Mouse (Mus musculus) limb, embryonic 13.5 days (tissue): ENCODE data around the gene Serpinb6d. TPM values are rescaled to one million over a fixed set of nuclear protein-coding genes. Genes with fewer than 3 reads are reported as not detected.

Experiments used
- ATAC-seq: fragments of 200-750 bp; cut with Nextera tagmentation; 2 replicates; pipeline ENCODE4 v1.8.0; 2017; ENCODE audit warnings: low read depth, moderate number of reproducible peaks, moderate TSS enrichment; ENCODE audit not compliant: low FRiP score
- H3K27ac ChIP-seq: fragments of 300-500 bp; sonication (generic); 2 replicates; pipeline ENCODE4 v1.5.1; 2015; ENCODE audit warnings: inconsistent platforms, mild to moderate bottlenecking, moderate library complexity
- H3K27me3 ChIP-seq: fragments of 300-500 bp; sonication (generic); 2 replicates; pipeline ENCODE4 v1.6.1; 2015; ENCODE audit warnings: mild to moderate bottlenecking, inconsistent platforms
- H3K36me3 ChIP-seq: fragments of 300-500 bp; sonication (generic); 2 replicates; pipeline ENCODE4 v1.6.1; 2015; ENCODE audit warnings: inconsistent platforms, mild to moderate bottlenecking, moderate library complexity
- H3K4me1 ChIP-seq: fragments of 300-500 bp; sonication (generic); 2 replicates; pipeline ENCODE4 v1.6.1; 2015; ENCODE audit warnings: inconsistent platforms
- H3K4me2 ChIP-seq: fragments of 300-500 bp; sonication (generic); replicated peaks from 2 replicates; pipeline ENCODE4 v1.6.1; 2015; ENCODE audit warnings: inconsistent platforms, mild to moderate bottlenecking, moderate library complexity
- H3K4me3 ChIP-seq: fragments of 300-500 bp; sonication (generic); 2 replicates; pipeline ENCODE4 v1.5.1; 2015; ENCODE audit warnings: moderate library complexity, mild to moderate bottlenecking, inconsistent platforms
- H3K9ac ChIP-seq: fragments of 300-500 bp; sonication (generic); 2 replicates; pipeline ENCODE4 v1.6.1; 2015; ENCODE audit warnings: mild to moderate bottlenecking, inconsistent platforms
- H3K9me3 ChIP-seq: fragments of 300-500 bp; sonication (generic); 2 replicates; pipeline ENCODE4 v1.6.1; 2016; ENCODE audit warnings: inconsistent platforms
- WGBS: fragments of 180-500 bp; shearing (Covaris S2); methylation state at CpG from one replicate; pipeline ENCODE4 v1.1.7; 2015; 5-methylcytosine and 5-hydroxymethylcytosine counted together
- polyA plus RNA-seq: library from polyadenylated mRNA; unstranded; fragments of >200 nt; fragmentation: Nextera tagmentation; extraction: Ambion mirVana; gene quantifications from 2 replicates; pipeline ENCODE4 v1.2.1, GENCODE M21; 2015

The Serpinb6d gene
- polyA plus RNA-seq = not detected in 2 replicates

DNA sequence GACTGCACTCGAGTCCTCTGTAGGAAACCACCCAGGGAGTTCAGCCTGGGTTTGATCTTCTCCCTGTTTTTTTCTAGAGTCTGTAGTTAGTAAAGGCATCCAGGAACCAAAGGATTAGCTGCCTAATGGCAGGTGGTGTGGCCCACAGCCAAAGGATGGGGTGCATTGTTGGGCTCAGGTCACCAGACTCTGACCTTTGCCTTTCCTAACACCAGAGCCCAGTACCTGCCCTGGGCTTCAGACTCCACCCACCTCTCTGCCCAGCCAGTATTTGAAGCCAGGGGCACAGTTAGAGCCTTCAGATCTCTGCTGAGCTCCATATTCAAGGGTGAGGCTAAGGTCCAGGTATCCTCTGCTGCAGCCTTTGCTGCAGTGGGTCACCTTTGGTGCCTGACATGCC, at the start of gene Serpinb6d:
Serpinb6d (plus strand) TSS at position 301 of the 400 bp plus-strand sequence.
- no peaks in the 10 kb centered on the region for H3K27me3 ChIP-seq
- no peaks in the 10 kb centered on the region for H3K4me1 ChIP-seq
- peaks cover 8% of the 10 kb centered on the region; the same call in 1 of the 2 replicates for H3K9me3 ChIP-seq
- 59% methylated on average over 1 of the region's 1 CpGs for WGBS
- no peak within 1 kb of the TSS for H3K4me2 ChIP-seq
- H3K27ac ChIP-seq = no peak within 1 kb of the TSS
- no peak for ATAC-seq
- no peak within 1 kb of the TSS for H3K4me3 ChIP-seq
- H3K36me3 ChIP-seq = no peaks in the 10 kb centered on the region
- H3K9ac ChIP-seq = no peak within 1 kb of the TSS

DNA sequence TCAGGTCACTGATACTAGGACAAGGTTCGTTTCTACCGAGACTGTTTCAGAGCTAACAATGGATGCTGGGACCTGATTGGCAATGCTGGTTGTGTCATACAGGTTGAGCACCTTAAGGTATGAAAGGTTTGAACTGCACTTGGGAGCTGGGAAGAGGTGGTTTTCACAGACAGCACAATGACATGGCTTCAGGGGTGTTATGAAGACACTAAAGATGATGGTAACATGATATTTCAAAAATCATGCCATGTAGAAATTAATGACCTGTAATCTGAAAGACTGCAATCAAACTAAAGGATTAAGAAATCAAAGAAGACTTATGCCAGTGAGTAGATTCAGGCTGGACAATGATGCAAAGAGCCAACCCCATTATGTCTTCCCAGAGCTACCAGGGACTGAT, 38.3 kb upstream of the Serpinb6d start:
- H3K4me1 ChIP-seq = no peaks in the 10 kb centered on the region
- no peaks in the 10 kb centered on the region for H3K36me3 ChIP-seq
- no peak overlapping the region for H3K9ac ChIP-seq
- H3K27ac ChIP-seq = no peak overlapping the region
- 91% methylated on average over 2 of the region's 2 CpGs for whole genome bisulfite sequencing
- H3K9me3 ChIP-seq = peaks cover 6% of the 10 kb centered on the region; the same call in 1 of the 2 replicates
- H3K4me3 ChIP-seq = no peak overlapping the region
- H3K4me2 ChIP-seq = no peak overlapping the region
- no peaks in the 10 kb centered on the region for H3K27me3 ChIP-seq
- no peak for ATAC-seq

DNA sequence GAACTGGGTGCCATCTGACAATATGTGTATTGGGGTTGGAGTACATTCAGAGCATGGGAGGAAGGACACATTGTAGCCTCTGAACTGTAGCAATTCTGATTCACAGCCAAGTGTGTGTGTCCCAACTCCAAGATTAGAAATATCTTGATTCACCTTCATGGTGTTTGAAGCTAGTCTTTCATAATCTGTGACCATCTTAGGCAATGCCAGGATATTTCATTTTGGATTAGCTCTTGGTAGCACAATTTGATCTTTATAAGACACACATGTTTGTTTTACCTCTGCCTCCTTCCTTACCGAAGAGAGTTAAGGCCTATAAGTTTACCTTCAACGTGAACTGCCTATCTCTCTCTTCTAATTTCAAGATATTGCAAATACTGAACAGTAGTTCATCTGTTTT, 18.7 kb upstream of the Serpinb6d start:
- H3K4me1 ChIP-seq = no peaks in the 10 kb centered on the region
- no peak for ATAC-seq
- H3K9ac ChIP-seq = no peak overlapping the region
- no peak overlapping the region for H3K4me2 ChIP-seq
- WGBS = 77% methylated on average over 2 of the region's 2 CpGs
- peaks cover 4% of the 10 kb centered on the region; the same call in 1 of the 2 replicates for H3K9me3 ChIP-seq
- H3K27ac ChIP-seq = no peak overlapping the region
- H3K4me3 ChIP-seq = no peak overlapping the region
- H3K27me3 ChIP-seq = no peaks in the 10 kb centered on the region
- no peaks in the 10 kb centered on the region for H3K36me3 ChIP-seq

DNA sequence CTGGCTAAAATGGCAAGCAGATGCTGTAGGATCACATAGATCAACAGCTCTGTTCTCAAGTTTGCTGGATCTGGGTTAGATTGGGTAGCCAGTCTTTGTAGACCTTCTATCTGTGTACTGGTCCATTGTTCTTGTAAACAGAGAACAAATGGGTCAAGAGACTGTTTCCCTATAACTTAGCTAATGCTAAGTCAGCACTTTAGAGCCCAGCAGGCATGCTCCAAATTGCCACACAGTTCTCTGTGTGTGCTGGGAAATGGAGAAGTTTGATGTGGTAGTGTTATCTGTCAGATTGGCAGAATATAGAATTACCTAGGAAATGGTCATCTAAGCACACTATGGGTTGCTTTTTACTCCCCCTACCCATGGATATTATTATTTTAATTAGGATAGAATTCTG, 1.3 kb downstream of the Serpinb6d start:
- H3K36me3 ChIP-seq = no peaks in the 10 kb centered on the region
- H3K4me2 ChIP-seq = no peak overlapping the region
- no peak overlapping the region for H3K9ac ChIP-seq
- H3K27ac ChIP-seq = no peak overlapping the region
- H3K4me1 ChIP-seq = no peaks in the 10 kb centered on the region
- no peak overlapping the region for H3K4me3 ChIP-seq
- H3K27me3 ChIP-seq = no peaks in the 10 kb centered on the region
- ATAC-seq = no peak
- peaks cover 8% of the 10 kb centered on the region; the same call in 1 of the 2 replicates for H3K9me3 ChIP-seq

DNA sequence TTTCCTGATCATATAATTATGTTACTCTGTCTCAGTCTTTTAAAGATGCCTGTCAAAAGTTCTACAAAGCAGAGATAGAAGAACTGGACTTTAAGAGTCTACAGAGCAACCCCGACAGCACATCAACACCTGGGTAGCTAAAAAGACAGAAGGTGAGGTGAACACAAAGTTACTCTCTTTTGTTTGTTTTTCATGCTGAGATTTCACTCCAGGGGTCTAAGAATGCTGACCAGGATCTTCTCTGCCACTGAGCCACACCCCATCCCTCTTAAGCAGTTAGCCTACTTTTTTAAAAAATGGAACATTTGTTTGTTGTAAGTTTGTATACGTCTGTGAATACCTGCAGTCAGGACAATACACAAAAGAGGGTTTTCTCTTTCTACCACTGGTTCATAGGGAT, 59.1 kb downstream of the Serpinb6d start:
- 72% methylated on average over 2 of the region's 2 CpGs for WGBS

More for the DNA sequence above, 59.1 kb downstream of the Serpinb6d start:
- Histone ChIP-seq H3K27ac (no peak overlapping the region), H3K4me3 (no peak overlapping the region), H3K27me3 (no peaks in the 10 kb centered on the region), H3K36me3 (no peaks in the 10 kb centered on the region), H3K4me2 (no peak overlapping the region), H3K4me1 (no peaks in the 10 kb centered on the region), H3K9me3 (peaks cover 7% of the 10 kb centered on the region; the same call in 1 of the 2 replicates), H3K9ac (no peak overlapping the region)
- no peak for ATAC-seq

Other genes starting within 250 kb of the Serpinb6d start
- not detected in 2 replicates for gene Serpinb9g, start 176.6 kb upstream of the Serpinb6d start, polyA plus RNA-seq
- gene Serpinb6e, start 182.0 kb downstream of the Serpinb6d start, polyA plus RNA-seq = not detected in 2 replicates
- gene Serpinb6c, start 244.3 kb downstream of the Serpinb6d start, polyA plus RNA-seq = 0.18 and 0.23 TPM in 2 replicates